Mouse (Mus musculus): ENCODE data around the gene Napsa. TPM values are rescaled to one million over a fixed set of nuclear protein-coding genes. Genes with fewer than 3 reads are reported as not detected.

Napsa gene
- polyA plus RNA-seq (2014; fragmentation: Illumina TruSeq; extraction: RNeasy Lipid Tissue Mini Kit (QIAGEN cat#74804); ENCODE audit: low replicate concordance): 0.67 TPM

DNA sequence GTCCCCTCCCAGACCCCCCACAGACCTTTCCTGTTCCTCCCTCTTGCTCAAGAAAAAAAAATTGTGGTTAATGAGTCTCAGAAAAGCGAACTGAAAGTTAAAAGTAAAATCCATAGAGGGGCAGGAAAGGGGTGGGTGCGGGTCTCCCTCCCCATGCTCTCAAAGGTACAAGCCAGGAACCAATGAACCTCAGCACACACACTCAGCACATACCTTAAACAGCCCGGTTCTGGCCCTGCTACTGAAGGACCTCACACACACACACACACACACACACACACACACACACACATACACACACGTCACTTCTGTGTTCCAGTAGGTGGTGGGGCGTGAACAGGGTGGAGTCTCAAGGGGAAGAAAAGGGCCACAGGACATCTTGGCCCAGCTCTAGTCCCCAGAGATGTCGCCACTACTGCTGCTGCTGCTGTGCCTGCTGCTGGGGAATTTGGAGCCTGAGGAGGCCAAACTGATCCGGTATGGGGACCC, at the start of gene Napsa:
TSS of gene Napsa (plus strand) at position 168 of the 489 bp plus-strand sequence.

GRCm38 (mm10) chr7:44524502-44524901, 47.7 kb upstream of the Napsa start, which contains the start of gene Mybpc2:
TSS of gene Mybpc2 (minus strand) at chr7:44524656.

GRCm38 (mm10) chr7:44531946-44532732, 40.0 kb upstream of the Napsa start, which contains the start of gene Spib:
TSS of gene Spib (minus strand) at chr7:44532071.

DNA sequence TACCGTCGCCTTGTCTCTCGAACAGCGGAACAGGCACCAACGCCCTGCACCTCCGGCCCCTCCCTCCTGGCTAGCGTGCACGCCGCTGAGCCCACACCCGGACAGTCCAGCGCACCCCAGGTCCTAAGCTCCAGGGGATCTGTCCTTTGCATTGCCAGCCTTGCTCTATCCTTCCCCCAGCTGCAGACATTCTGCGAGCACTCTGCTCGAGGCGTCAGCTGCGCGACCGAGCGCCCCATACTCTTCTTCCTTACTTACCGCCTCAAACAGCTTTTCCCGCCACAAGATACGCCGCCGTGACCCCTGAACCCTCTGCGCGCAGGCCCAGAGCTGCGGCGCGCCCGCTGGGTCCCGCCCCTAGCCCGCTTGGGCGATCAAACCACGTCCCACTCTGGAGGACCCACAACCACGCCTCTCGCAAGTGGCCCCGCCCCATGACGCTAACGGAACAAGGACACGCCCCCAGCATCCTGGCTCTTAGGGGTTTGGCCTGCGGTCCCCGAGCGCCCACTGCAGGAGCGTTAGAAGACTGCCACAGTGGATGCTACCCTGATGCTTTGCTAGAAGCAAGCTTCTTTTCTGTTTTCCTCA, 23.6 kb upstream of the Napsa start, which contains the start of gene Pold1:
TSS of gene Pold1 (minus strand) at position 353 of the 591 bp plus-strand sequence.

GRCm38 (mm10) chr7:44553826-44554225, 18.4 kb upstream of the Napsa start, which contains the start of gene Nr1h2:
TSS of gene Nr1h2 (minus strand) at chr7:44553951.

GRCm38 (mm10) chr7:44590402-44591347, 18.5 kb downstream of the Napsa start, which contains the start of gene Kcnc3:
TSS of gene Kcnc3 (plus strand) at chr7:44590664.

Other genes with a start within 250 kb of the Napsa start
- not detected for gene Syt3, start 188.3 kb upstream of the Napsa start, polyA plus RNA-seq (2014; fragmentation: Illumina TruSeq; extraction: RNeasy Lipid Tissue Mini Kit (QIAGEN cat#74804); ENCODE audit: low replicate concordance)
- gene 1700008O03Rik, start 186.6 kb upstream of the Napsa start, polyA plus RNA-seq (2014; fragmentation: Illumina TruSeq; extraction: RNeasy Lipid Tissue Mini Kit (QIAGEN cat#74804); ENCODE audit: low replicate concordance): not detected
- not detected for gene Lrrc4b, start 143.4 kb upstream of the Napsa start, polyA plus RNA-seq (2014; fragmentation: Illumina TruSeq; extraction: RNeasy Lipid Tissue Mini Kit (QIAGEN cat#74804); ENCODE audit: low replicate concordance)
- gene Aspdh, start 107.0 kb upstream of the Napsa start, polyA plus RNA-seq (2014; fragmentation: Illumina TruSeq; extraction: RNeasy Lipid Tissue Mini Kit (QIAGEN cat#74804); ENCODE audit: low replicate concordance): not detected
- gene Josd2, start 104.4 kb upstream of the Napsa start, polyA plus RNA-seq (2014; fragmentation: Illumina TruSeq; extraction: RNeasy Lipid Tissue Mini Kit (QIAGEN cat#74804); ENCODE audit: low replicate concordance): 1.0 TPM
- 1.2 TPM for gene Emc10, start 75.9 kb upstream of the Napsa start, polyA plus RNA-seq (2014; fragmentation: Illumina TruSeq; extraction: RNeasy Lipid Tissue Mini Kit (QIAGEN cat#74804); ENCODE audit: low replicate concordance)
- gene Fam71e1, start 75.8 kb upstream of the Napsa start, polyA plus RNA-seq (2014; fragmentation: Illumina TruSeq; extraction: RNeasy Lipid Tissue Mini Kit (QIAGEN cat#74804); ENCODE audit: low replicate concordance): not detected
- gene Mybpc2, start 47.7 kb upstream of the Napsa start, polyA plus RNA-seq (2014; fragmentation: Illumina TruSeq; extraction: RNeasy Lipid Tissue Mini Kit (QIAGEN cat#74804); ENCODE audit: low replicate concordance): not detected
- 0.45 TPM for gene Spib, start 40.3 kb upstream of the Napsa start, polyA plus RNA-seq (2014; fragmentation: Illumina TruSeq; extraction: RNeasy Lipid Tissue Mini Kit (QIAGEN cat#74804); ENCODE audit: low replicate concordance)
- not detected for gene Pold1, start 23.5 kb upstream of the Napsa start, polyA plus RNA-seq (2014; fragmentation: Illumina TruSeq; extraction: RNeasy Lipid Tissue Mini Kit (QIAGEN cat#74804); ENCODE audit: low replicate concordance)
- gene Nr1h2, start 18.4 kb upstream of the Napsa start, polyA plus RNA-seq (2014; fragmentation: Illumina TruSeq; extraction: RNeasy Lipid Tissue Mini Kit (QIAGEN cat#74804); ENCODE audit: low replicate concordance): 0.78 TPM
- 0.33 TPM for gene Kcnc3, start 18.3 kb downstream of the Napsa start, polyA plus RNA-seq (2014; fragmentation: Illumina TruSeq; extraction: RNeasy Lipid Tissue Mini Kit (QIAGEN cat#74804); ENCODE audit: low replicate concordance)
- gene Myh14, start 98.5 kb downstream of the Napsa start, polyA plus RNA-seq (2014; fragmentation: Illumina TruSeq; extraction: RNeasy Lipid Tissue Mini Kit (QIAGEN cat#74804); ENCODE audit: low replicate concordance): 0.78 TPM
- gene Izumo2, start 136.4 kb downstream of the Napsa start, polyA plus RNA-seq (2014; fragmentation: Illumina TruSeq; extraction: RNeasy Lipid Tissue Mini Kit (QIAGEN cat#74804); ENCODE audit: low replicate concordance): not detected
- gene Vrk3, start 176.0 kb downstream of the Napsa start, polyA plus RNA-seq (2014; fragmentation: Illumina TruSeq; extraction: RNeasy Lipid Tissue Mini Kit (QIAGEN cat#74804); ENCODE audit: low replicate concordance): 10.2 TPM
- 0.45 TPM for gene Zfp473, start 178.7 kb downstream of the Napsa start, polyA plus RNA-seq (2014; fragmentation: Illumina TruSeq; extraction: RNeasy Lipid Tissue Mini Kit (QIAGEN cat#74804); ENCODE audit: low replicate concordance)
- 3.6 TPM for gene Nup62, start 243.7 kb downstream of the Napsa start, polyA plus RNA-seq (2014; fragmentation: Illumina TruSeq; extraction: RNeasy Lipid Tissue Mini Kit (QIAGEN cat#74804); ENCODE audit: low replicate concordance)
- gene Il4i1, start 244.0 kb downstream of the Napsa start, polyA plus RNA-seq (2014; fragmentation: Illumina TruSeq; extraction: RNeasy Lipid Tissue Mini Kit (QIAGEN cat#74804); ENCODE audit: low replicate concordance): not detected
- 1.0 TPM for gene Atf5, start 244.3 kb downstream of the Napsa start, polyA plus RNA-seq (2014; fragmentation: Illumina TruSeq; extraction: RNeasy Lipid Tissue Mini Kit (QIAGEN cat#74804); ENCODE audit: low replicate concordance)

All from small intestine, adult 10 weeks (tissue).